Mouse (Mus musculus) T-cell, adult 2 months (primary cell): ENCODE measurements at regions not wholly inside any gene's neighbourhood (a gene's known extent, or its start where the extent isn't known, plus 50 kb on each side); places are given as distances from the start of the nearest gene placed in this dataset.
"Not testable (repeated sequence)": the region's sequence is repeated elsewhere in the genome, so short reads cannot be mapped to it uniquely, and the experiment has no call there.

Experiments used
- DNase-seq: peaks from one replicate; pipeline ENCODE4 v3.0.0; 2022; ENCODE audit warnings: low spot score

GRCm38 (mm10) chr4:71409867-71410266 lies 347.9 kb downstream of the Gm11232 start:
- DNase-seq = no peak

- no peak for DNase-seq
Observed at GRCm38 (mm10) chr4:71390444-71390843, 367.3 kb downstream of the Gm11232 start.

GRCm38 (mm10) chr4:71369276-71369675 lies 388.5 kb downstream of the Gm11232 start:
- no peak for DNase-seq

- DNase-seq = no peak
Observed at GRCm38 (mm10) chr4:71363761-71364160, 394.0 kb downstream of the Gm11232 start.

GRCm38 (mm10) chr4:71357626-71358025 lies 400.1 kb downstream of the Gm11232 start:
- no peak for DNase-seq

GRCm38 (mm10) chr4:71356714-71357113 lies 401.1 kb downstream of the Gm11232 start:
- no peak for DNase-seq

- DNase-seq = no peak
Observed at GRCm38 (mm10) chr4:71356310-71356709, 401.5 kb downstream of the Gm11232 start.

GRCm38 (mm10) chr4:71351880-71352279 lies 405.9 kb downstream of the Gm11232 start:
- no peak for DNase-seq

- no peak for DNase-seq
Observed at GRCm38 (mm10) chr4:71343068-71343467, 414.7 kb downstream of the Gm11232 start.

- DNase-seq = no peak
Observed at GRCm38 (mm10) chr4:71338582-71338981, 419.2 kb downstream of the Gm11232 start.

- no peak for DNase-seq
Observed at GRCm38 (mm10) chr4:71332672-71333071, 425.1 kb downstream of the Gm11232 start.

GRCm38 (mm10) chr4:71332018-71332417 lies 425.7 kb downstream of the Gm11232 start:
- no peak for DNase-seq

- no peak for DNase-seq
Observed at GRCm38 (mm10) chr4:71316605-71317004, 441.2 kb downstream of the Gm11232 start.

GRCm38 (mm10) chr4:71307176-71307612 lies 450.6 kb downstream of the Gm11232 start:
- no peak for DNase-seq

GRCm38 (mm10) chr4:71306690-71307089 lies 451.1 kb downstream of the Gm11232 start:
- DNase-seq = no peak

GRCm38 (mm10) chr4:71295716-71296115 lies 462.0 kb downstream of the Gm11232 start:
- DNase-seq = not testable (repeated sequence)

GRCm38 (mm10) chr4:71291741-71292149 lies 466.0 kb downstream of the Gm11232 start:
- DNase-seq = peak; percentile 76

- peak; percentile 89 for DNase-seq
Observed at GRCm38 (mm10) chr4:71291111-71291740, 466.5 kb downstream of the Gm11232 start.

GRCm38 (mm10) chr4:71283147-71283546 lies 474.6 kb downstream of the Gm11232 start:
- no peak for DNase-seq

- DNase-seq = no peak
Observed at GRCm38 (mm10) chr4:71279710-71280109, 478.1 kb downstream of the Gm11232 start.

GRCm38 (mm10) chr4:71259897-71260296 lies 497.9 kb downstream of the Gm11232 start:
- no peak for DNase-seq

GRCm38 (mm10) chr4:71230497-71230872 lies 527.3 kb downstream of the Gm11232 start:
- no peak for DNase-seq

- no peak for DNase-seq
Observed at GRCm38 (mm10) chr4:71229796-71230496, 527.8 kb downstream of the Gm11232 start.

GRCm38 (mm10) chr4:71226653-71227052 lies 531.1 kb downstream of the Gm11232 start:
- no peak for DNase-seq
